Mouse (Mus musculus) fat pad, adult 2 months (tissue): Measurements from ENCODE around the gene Rbms3.

Source experiments
- DNase-seq: peaks from one replicate; pipeline ENCODE4 v3.0.0-alpha.2; 2011; ENCODE audit warnings: low read depth, low spot score; ENCODE audit errors: extremely low read depth

Rbms3 gene

DNA sequence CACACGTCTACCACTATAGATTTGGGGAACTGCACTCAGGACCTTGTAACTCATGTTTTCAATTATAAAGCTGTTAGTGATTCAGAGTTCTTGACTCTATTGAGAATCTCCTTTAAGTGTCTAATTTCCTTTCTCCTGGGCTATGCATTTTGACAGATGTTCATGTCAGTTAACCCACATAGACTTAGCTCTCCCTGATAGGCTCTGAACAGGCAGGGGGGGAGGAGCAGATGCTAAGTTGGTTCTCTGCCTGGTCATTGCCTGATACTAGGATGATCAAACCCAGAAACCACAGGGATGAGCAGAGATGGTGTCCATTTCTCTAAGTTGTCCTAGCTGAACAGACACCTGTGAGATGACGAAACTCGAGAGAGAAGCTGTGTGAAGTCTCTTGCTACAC lies 707.2 kb downstream of the Rbms3 start:
- no peak for DNase-seq

DNA sequence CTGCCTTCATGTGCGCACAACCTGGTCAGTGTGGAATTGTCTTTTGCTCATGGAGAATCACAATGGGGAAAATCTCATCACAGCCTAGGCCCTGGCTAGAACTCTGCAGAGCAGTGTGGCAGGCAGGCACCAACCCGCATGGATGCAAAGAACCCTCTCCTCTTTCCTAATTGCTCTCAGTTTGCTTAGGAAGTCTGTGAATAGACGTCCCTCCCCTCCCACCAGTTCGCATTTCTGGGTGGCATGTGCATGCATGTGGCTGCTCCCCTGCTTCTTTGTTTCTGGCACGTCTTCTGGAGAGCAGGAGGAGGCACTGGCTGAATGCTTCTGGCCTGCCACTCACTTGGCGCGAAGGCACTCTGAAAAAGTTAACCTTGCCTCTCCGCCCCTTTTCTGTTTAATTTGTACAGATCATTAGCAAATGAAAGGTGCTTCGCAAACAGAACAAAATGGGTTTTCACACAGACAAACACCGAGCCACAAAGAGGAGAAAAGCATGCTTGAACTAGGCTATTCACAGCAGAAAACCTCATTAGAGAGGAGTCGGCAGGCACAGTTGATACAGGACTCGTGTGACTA lies 710.2 kb downstream of the Rbms3 start:
- DNase-seq: no peak

GRCm38 (mm10) chr9:116912493-116912847 lies 717.2 kb downstream of the Rbms3 start:
- DNase-seq: no peak

DNA sequence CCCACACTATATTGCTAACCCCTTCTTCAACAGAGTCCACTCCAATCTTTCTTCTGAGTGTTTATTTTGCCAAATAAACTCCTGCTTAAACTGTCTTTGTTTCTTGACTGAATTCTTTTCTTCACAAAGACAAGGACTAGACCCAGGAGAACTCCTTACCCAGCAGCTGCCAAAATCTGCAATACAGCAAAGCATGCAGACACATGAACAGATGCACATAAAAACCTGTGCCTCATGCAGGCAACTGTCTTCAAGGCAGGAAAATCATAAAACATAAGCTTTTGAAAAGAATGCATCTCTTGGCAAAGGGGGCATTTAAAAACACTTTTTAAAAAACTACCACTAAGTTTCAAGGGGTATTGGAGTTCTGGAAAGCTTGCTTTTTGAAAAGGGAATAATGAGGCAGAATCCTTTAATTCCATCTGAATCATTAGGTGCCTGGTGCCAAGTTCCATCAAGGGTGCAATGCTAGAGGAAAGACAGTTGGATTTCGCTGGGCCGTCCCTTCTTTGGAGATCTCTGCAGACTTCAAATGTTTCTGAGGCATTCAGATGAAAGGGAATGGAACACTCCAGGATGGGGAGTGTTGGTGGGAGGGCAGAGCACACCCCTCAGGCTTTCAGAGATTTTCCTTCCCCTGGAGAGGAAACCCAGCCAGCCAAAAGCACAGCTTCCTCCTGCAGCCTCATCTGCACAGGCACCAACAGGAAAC lies 717.8 kb downstream of the Rbms3 start:
- DNase-seq: no peak

GRCm38 (mm10) chr9:116909511-116909910 lies 720.2 kb downstream of the Rbms3 start:
- no peak for DNase-seq

DNA sequence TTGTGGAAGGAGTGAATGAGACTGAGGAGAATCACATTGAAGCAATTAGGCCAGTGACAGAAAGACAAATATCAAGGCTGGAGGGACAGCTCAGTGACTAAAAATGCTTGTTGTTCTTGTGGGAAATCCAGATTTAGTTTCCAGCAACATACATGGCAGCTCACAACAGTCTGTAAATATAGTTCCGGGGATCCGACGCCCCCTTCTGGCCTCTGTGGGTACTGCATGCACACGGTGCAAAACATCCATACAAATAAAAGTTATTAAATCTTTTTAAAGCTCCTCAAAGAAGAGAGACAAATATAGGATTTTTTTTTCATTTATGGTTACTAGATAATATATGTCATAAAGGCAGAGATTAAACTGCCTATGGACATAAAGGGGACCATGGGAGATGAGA lies 722.8 kb downstream of the Rbms3 start:
- no peak for DNase-seq

GRCm38 (mm10) chr9:116905646-116906045 lies 724.1 kb downstream of the Rbms3 start:
- no peak for DNase-seq

- DNase-seq: no peak
These were observed 726.3 kb downstream of the Rbms3 start for GRCm38 (mm10) chr9:116903304-116903993.

DNA sequence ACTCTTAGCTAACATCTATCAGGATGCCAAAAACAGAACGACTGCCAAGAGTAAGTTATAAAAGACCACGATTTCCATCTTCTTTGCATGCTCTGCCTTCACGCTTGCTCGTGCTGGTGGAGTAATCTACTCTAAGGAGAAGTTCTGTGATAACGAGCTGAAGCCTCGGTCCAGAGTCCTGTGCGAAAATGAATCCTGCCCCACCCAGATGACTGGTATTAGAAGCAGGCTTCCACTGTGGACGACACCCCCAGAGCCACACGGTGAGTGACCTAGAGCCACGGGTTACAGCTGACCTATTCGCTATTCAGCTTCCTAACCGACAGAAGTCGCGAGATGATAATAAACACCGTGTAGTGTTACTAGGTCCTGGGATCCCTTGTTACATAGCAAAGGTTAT lies 730.3 kb downstream of the Rbms3 start:
- DNase-seq: no peak

DNA sequence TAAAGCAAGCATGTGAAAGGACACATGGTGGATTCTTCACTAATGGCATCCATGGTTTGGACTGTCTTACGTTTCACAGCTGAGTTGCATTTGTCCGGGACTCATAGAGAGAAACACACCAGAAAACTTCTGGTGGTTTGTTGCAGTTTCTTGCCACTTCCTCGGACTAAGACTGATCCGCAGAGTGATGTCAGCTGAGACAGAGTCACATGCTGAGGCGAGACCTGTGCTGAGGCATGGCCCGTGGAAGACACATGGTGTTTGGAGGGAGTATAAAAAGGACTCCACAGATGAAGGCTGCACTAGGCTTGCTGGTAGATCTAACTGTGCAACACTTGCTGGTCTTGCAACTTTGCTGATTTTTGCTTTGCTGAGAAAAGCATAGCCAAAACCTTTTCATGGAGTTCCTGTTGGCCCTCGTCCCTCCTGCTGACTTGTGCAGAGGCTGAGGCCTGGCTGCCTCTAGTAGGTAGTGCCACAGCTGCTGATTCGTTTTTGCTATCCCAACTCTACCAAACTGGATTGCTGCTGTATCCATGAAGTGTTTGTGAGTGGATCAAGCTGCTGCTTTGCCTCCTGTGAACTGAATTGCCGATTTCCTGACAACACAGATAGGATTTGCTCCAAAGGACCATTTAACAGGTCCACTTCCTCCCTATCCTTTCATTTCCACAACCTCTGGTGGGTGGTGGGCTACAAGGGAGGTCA lies 742.6 kb downstream of the Rbms3 start:
- no peak for DNase-seq

DNA sequence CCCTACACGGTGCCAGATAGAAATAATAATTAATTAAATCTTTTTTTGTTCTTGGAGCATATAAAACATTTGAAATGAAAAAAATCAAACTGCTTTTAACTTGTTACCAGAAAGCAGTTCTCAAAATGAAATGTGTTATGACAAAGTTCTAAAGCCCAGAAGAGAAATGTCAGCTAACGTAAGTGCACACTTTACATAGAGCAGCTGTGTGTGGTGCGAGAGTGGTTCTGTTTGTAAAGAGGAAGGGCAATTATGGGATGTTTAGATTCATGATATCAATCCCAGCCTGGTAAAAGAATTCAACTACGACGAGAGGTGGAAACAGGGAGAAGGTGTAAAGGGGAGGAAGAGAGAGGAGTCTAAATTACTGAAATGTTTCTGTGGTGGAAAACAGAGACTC lies 744.1 kb downstream of the Rbms3 start:
- DNase-seq: no peak

GRCm38 (mm10) chr9:116880503-116880902 lies 749.2 kb downstream of the Rbms3 start:
- no peak for DNase-seq

DNA sequence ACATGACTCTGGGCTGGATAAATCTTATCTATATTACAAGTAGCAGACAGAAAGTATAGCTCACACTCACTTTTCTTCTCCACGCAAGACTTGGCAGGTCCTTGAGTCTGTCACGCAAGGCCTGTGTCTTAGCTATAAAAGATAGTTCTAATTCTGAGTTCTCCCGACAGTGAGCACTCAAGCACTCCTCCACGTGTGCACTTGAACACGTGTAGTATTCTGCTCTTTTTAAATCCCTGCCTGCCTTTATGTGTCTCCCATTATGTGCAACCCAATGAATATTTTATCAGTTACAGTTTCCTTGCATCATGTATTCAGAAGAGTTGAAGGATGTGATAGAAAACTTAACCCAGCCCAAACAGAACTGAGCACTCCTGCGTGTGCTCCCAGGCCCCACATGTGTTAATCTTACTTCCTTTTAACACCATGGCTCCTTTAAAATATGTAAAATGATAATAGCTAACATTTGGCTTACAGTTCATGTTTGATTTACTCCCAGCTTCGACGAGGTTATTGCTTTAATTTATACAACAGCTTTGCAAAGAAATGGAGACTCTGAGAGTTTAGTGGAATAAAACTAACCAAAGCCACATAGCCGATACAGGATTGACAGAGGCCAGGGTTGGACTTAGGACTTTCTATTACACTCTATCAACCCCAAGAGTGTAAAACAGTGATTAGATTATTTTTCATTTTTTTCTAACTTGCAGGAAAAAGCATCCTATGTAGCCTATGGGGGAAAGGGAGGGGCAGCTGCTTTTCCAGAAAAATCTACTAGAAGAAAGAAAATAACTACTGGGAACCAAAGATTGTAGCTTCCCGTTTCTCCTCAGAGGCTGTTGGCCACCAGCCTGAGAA lies 749.9 kb downstream of the Rbms3 start:
- DNase-seq: no peak

DNA sequence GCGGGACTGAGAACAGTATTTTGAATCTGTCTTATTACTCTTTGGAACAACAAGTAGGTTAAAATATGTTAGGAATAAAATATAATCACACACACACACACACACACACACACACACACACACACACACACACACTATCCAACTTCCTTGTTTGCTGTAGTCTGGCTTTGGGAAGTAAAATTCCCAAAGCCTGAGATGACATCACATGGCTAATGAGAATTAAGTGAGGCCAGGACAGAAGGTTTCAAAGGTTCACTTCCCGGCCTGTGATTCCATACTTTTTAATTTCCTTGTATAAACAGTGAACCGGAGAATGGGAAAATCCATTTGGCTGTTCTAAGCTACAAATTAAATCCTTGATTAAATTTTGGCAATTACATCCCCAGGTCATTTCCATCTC lies 752.9 kb downstream of the Rbms3 start:
- no peak for DNase-seq

DNA sequence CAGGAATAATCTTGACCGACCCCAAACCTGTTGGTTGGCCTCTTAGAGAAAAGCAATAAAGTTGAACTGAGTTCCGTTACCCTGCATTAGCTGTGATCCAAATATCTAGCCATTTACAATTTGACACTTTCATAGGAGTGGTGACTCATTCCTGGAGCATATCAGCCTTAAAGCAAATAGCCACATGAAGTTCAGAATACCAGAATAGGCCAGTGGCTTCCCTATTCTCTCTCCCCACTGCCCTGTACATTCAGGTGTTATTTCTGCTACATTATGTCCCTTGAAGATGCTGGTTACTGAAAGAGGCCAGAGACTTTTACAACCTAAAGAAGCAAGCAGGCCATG lies 755.8 kb downstream of the Rbms3 start:
- no peak for DNase-seq

DNA sequence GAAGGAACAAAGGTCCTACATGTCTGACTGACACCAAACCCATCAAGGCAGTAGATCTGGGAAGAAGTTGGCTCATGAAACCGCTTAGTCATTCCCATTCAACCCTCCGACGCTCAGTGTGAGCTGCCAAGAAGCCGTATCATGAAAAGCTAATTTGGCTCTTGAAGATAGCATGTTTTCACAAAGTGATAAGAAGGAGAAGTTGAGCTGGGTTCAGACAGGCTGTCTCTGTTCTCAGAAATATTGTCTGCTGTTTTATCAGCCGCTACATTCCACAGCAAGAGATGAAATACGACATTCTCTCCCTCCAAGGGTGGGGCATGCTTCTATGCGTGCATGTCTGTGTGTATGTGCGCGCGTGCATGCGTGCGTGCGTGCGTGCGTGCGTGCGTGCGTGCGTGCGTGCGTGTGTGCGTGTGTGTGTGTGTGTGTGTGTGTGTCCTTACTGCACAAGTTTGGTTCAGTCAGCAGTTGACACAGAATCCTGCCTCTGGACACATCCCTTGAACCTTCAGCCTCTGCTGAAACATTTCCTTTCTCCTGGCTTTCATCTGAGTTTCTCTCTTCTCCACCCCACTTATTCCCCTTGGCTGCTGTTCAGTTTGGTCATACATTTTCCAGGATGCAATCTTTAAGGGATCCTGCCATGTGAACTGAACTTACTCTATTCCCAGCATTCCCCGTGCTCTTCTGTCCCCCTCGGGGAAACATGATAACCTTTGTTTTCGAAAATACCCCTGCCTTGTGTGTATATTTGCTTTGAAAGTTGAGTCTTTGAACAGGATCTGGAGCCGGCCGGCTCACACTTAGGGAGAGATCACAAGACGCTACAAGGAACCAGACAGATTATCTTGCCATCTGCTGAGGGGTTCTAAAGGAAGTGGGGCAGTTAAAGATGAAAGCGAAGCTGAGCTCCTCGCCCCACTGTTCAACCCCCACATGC lies 756.4 kb downstream of the Rbms3 start:
- no peak for DNase-seq

DNA sequence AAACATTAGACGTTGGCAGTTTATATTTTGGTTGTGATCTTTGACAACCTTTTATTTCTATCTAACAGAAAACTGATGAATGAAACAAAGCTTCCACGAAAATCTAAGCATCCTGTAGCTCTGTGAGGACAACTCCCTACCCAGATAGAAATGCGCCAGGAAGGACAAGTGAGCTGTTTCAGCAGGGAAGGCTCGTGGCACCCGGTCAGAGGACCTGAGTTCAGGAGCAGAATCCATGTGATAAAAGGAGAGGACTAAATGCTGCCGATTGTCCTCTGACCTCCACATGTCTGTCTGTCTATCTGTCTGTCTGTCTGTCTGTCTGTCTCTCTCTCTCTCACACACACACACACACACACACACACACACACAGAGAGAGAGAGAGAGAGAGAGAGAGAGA lies 757.4 kb downstream of the Rbms3 start:
- no peak for DNase-seq

DNA sequence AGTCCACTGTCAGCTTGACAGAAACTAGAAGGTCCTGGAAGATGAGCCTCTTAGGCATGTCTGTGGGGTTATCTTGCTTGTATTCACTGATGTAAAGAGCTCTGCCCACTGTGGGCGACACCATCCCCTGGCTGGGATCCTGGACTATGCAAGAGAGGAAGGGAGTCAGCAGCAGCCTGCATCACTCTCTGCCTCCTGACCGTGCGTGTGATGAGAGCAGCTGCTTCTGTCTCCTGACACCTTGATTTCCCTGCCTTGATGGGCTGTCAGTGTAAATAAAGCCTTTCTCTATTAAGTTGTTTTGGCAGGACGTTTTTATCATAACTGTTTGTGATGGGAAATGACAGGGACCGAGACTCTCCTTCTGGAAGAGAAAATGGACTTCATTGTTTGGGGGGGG lies 758.1 kb downstream of the Rbms3 start:
- DNase-seq: no peak

- DNase-seq: no peak
These were observed 763.7 kb downstream of the Rbms3 start for GRCm38 (mm10) chr9:116866060-116866459.

- no peak for DNase-seq
These were observed 766.1 kb downstream of the Rbms3 start for GRCm38 (mm10) chr9:116863626-116864025.
